In genomic region chr10:26820326-26820725, GRCm38 (mm10) we compare ENCODE assay signal across 14 mouse cellular contexts.
"Had no signal": no experiment of that assay in that cellular context is flagged by ENCODE, and none has a peak within 500 bp of the region (broad histone marks: within the 10 kb centered on the region; RNA-seq: fewer than 3 reads in every experiment).

No protein-coding gene starts in this region.

- H3K4me3 ChIP-seq: megakaryocyte, embryonic 14.5 days; midbrain, embryonic 13.5 days; midbrain, embryonic 15.5 days; neural tube, embryonic 12.5 days had no signal

- H3K27me3 ChIP-seq: megakaryocyte, embryonic 14.5 days; midbrain, embryonic 13.5 days; midbrain, embryonic 15.5 days; neural tube, embryonic 12.5 days had no signal

- H3K27ac ChIP-seq: macrophage; midbrain, embryonic 13.5 days; midbrain, embryonic 15.5 days; neural tube, embryonic 12.5 days had no signal

- DNase-seq: lung, adult 18-20 months; lung, embryonic 14.5 days; lung, postnatal 10 days; right cerebral cortex, postnatal 14 days; spleen, adult 18-20 months; thymus, adult 18-20 months; thymus, postnatal 14 days; thymus, postnatal 36 days had no signal

- H3K36me3 ChIP-seq: midbrain, embryonic 13.5 days; midbrain, embryonic 15.5 days; neural tube, embryonic 12.5 days had no signal

- H3K4me2 ChIP-seq: lung, embryonic 14.5 days; midbrain, embryonic 11.5 days; midbrain, embryonic 13.5 days; midbrain, embryonic 15.5 days; neural tube, embryonic 12.5 days had no signal

- ATAC-seq: midbrain, embryonic 13.5 days; midbrain, embryonic 15.5 days had no signal

- H3K9me3 ChIP-seq: megakaryocyte, embryonic 14.5 days; midbrain, embryonic 13.5 days; midbrain, embryonic 15.5 days; neural tube, embryonic 12.5 days had no signal

- H3K9ac ChIP-seq: lung, embryonic 14.5 days; midbrain, embryonic 13.5 days; midbrain, embryonic 15.5 days; neural tube, embryonic 12.5 days had no signal
